Mouse (Mus musculus) cerebral cortex, adult 2 months (tissue): ENCODE measurements around the gene Aim2.

Experiments
- WGBS: fragments of 180-500 bp; shearing (Covaris S2); methylation state at CpG from one replicate; pipeline ENCODE4 v1.1.7; 2018; 5-methylcytosine and 5-hydroxymethylcytosine counted together

Gene Aim2

DNA sequence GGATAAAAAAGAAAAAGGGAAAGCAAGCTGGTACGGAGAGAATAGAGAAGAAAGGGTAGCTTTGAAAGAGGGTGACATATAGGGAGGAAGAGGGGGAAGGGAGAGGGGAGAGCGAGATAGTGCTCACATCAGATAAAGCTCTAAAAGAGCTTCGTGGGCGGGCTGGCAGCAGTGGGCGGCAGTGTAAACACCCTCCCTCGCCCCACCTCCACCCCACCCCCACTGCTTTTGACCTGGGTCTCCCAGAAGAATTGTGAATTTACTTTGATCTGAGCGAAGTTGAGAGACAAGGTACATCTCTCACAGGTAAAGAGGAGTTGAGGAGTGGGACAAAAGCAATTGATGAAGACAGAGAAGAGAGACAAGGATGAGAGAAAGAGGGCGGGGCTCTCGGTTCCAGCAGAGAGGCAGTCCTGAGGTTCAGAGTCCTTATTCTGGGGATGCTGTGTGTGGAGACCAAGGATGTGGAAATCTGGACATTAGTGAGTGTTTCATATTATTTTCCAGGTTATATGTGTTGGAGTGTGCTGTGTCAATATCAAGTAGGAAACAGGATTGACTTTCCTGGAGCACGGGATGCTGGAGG, at the start of gene Aim2:
Aim2 (plus strand) TSS at position 508 of the 586 bp plus-strand sequence.
- 30% methylated on average over 10 of the region's 10 CpGs for WGBS

DNA sequence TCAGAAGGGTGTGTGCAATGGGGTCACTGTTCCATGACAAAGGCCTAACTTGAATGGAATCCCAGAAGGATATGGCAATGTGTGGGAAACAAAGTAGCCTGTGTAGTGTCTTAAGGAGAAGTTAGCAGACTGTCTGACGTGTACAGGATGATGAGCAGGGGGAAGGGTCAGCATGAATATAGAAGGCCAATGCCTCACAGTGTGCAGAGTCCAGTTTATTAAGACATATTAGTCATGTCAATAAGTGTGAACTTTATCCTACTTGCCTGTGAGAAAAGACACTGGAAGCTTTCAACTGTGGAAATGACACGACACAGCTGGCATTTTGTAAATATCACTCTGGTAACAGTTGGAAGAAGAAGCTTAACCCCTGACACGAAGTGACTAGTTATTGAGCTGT, 47.9 kb upstream of the Aim2 start:
- WGBS, result 79% methylated on average over 3 of the region's 3 CpGs

DNA sequence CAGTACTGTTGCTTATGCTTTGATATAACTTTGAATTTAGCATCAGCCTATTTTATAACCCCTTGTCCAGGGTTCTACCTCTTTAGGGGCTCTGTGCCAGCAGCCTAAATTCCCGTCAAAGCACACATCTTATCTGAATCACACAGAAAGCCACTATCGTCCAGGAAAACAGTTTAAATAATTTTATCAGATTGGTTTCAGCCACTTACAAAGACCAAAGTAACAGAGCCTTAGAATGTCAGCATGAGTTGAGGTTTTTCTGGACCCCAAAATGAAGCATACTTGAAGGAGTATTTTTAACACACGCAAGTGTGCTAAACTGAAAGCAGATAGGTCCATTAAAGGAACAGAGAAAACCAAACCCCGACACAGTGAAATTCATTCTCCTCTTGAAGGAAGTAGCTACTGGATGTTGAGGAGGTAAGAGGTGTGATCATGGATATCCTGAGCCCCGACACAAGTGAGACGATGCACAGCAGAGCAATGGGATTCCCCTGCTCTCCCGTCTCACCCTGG, 37.1 kb upstream of the Aim2 start:
- 84% methylated on average over 7 of the region's 7 CpGs for WGBS

DNA sequence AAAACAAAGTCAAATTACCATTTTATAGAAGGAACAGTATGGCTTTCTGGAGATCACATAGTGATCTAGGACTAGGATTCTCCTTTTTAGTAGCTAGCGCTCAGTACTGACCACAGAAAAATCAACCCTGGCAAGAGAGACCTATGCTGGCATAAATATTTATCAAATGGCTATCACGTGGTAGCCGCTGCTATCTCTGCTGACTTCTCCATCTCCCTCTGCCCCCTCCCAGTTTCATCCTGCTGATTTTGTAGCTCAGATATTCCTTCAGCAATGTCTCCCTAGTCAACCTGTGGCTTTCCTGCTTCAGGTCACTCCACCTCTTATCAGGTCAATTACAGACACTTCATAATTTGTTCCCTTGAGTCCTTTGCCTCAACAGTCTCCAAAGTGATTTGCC, 35.0 kb upstream of the Aim2 start:
- WGBS, result 92% methylated on average over 3 of the region's 3 CpGs

DNA sequence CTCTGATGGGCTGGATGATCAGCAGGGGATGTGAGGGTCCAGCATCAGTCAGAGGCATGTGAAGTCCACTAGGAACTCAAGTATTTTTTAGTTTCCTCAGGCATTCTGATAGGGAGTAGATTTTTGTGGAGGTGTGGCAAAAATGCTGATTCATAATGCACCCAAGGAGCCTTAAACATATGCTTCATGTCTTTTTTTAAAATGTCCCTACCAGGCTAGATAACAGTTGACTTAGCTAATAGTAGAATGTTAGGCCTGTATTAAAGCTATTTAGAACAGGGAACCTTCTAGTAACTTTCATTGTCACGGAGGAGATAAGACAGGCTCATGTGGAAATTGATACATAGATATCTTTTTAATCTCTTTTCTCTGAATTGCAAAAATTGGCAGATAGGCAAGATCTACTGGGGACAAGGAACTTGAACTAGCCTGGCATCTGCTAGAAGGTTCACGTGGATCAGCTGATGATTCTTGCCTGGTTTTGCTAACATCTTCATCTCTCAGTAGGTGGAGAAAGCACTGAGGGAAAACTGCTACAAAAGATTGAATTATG, 32.7 kb upstream of the Aim2 start:
- WGBS, result 92% methylated on average over 2 of the region's 2 CpGs

DNA sequence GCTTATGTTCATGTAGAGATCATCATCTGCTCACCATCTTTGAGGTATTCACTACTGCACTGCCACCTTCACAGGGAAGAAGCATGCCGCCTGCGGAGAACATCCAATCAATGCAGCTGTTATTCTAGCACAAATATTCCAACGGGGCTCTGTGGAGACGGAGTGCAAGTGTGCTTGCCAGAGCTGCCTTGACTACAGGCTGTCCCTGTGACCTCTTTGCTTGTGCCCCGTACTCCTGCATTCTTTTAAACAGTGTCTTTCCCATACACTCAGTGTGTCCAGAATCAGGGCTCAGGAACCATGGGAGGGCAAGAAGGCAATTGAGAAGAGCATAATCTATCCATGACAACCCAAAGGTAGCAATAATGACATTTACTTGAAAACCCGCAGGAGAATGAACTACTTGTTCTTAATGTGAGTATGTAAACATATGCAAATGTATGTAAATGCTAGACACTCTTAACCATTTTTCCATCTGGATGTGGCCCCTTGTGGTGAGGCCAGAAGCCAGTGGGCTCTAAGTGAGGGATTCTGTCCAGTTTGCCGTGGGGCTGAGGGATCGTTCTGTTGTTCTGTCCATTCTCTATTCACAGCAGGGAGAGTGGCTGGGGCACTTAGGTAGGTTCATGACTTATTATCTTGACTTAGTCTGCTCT, 29.0 kb upstream of the Aim2 start:
- 57% methylated on average over 8 of the region's 8 CpGs for WGBS

DNA sequence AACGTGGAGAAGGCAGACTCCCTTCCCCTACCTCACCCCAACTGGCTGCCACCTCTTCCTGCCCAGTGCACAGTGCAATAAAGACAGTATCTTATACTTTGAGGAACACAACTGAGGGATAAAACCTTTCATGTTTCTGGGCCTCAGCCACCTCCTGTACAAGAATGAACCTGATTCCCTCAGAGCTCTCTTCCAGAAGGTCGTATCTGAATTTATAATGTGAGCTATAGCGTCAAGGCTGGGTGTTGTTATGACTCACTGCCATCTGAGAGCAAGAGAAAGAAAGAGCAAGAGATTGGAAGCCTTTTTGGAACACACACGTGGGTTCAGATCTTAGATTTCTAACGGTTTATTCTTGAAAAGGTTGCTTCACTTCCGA, 28.4 kb upstream of the Aim2 start:
- 49% methylated on average over 6 of the region's 6 CpGs for WGBS

DNA sequence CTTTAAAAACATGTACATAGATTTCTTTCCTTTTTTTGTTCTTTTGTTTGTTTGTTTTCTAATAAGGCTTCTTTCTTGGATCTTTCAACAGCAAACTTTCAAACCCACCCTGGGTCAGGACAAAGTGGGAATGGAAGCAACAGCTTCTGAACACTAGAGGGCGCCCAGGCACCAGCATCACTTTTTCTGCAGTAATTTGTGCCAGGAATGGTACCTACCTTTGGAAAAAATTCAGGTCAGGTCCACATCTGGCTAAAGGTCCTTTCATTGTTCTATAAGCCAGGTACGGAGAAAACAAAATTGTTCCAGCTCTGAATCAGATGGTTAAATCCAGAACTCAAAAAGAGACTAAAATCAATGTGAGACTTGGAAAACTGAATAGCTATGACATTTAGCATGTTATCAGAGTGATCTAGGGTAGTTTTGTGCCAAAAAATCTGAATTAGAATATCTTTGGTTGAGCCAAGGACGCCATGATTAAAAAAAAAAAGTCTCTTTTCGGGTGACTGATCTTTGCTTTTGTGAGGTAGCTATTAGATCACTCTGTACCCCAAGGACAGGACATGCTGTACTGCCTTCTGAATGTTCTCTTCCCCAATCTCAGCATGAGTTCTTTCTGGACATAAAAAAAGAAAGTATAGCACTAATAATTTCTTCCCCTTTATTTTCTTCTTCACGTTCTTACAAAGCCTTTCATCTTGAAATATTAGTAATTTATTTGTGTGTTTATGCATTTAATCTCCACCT, 26.7 kb upstream of the Aim2 start:
- 33% methylated on average over 5 of the region's 5 CpGs for WGBS

DNA sequence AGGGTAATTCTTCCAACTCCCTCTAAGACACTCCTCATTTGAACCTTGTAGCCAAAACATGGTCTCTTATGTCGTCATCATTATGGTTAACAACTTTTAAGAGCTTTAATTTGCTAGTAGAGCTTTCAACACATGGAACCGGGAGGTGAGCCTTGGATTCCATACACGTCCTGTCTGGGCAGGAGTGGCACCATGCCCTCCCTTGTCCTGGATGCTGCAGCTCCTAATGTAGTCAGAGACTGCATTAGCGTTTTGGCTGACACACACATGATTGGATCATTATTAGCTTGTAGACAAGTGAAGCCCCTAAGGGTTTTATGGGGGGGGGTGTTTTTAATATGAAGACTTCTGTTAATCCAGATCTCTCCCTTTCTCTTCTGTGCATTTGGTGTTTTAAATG, 25.7 kb upstream of the Aim2 start:
- WGBS, result 52% methylated on average over 4 of the region's 4 CpGs

DNA sequence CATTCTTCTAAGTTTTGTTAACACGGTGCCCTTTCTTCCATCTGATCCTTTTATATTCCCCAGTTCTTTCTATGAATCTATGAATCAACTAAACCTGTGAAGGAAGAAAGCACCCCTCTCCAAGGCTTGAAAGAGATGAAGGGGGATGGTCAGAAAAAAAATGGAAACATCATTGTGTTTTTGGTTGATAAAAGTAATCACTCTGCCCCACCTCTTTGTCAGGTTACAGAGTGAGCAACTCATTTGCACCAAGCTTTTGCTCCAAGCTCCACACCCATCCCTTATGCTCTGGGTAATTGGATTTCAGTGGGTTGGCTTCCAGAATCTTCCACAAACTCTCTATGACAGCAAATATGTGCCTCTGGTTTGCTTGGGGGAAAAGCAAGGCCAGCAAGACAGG, 25.3 kb upstream of the Aim2 start:
- 76% methylated on average over 1 of the region's 1 CpGs for WGBS

DNA sequence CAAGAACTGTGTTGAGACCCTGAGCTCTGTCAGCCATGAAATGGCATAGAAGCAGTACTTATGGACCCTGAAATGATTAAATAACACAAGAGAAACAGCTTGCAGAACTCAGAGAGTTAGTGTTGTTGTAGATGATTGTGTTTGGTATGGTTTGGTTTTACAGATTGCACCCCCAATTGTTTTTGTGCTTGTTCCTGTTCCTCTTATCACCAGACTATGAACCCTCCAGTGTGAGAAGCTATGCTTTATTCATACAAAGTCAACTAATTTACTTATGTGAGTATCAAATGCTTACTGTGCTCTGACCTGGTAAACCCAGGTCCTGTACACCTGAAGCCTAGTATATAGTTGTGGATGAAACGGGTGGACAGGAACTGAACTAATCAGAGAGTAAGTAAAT, 24.1 kb upstream of the Aim2 start:
- WGBS, result 54% methylated on average over 1 of the region's 1 CpGs

DNA sequence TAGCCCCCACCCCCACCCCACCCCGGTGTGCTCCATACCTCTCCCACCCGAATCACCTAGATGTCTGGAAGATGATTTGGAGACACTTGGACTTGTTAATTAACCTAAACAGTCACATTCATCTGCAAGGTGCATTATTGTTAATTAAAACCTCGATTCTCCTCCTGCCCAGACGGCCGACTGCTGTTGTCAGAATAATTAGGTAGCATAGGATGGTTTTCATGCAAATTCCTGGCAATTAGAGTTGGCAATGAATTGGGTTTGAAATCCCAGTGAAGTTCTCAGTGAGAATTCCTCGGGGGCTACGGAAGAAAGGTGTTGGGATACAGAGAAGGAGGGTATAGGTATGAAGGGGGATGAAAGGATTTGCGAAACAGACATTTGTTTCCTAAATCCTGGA, 22.2 kb upstream of the Aim2 start:
- WGBS, result 39% methylated on average over 8 of the region's 8 CpGs

DNA sequence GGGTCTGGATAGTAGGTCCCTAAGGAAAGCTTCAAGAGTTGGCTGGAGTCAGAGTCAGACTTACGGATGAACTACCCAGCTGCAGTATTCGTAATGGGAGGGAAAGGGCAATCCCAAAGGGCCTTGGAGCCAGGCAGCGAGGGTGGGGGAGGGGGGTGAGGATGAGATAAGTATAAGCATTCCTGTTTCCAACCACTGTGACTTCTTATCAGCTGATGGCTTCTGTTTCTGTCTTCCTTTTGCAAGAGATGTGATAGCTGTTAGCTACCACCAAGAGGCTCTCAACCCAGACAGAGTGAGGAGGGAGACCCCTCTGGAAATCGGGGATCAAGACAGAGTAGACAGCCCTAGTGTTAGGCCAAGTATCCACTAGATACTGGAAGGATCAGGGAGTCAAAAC, 21.5 kb upstream of the Aim2 start:
- WGBS, result 47% methylated on average over 4 of the region's 4 CpGs

DNA sequence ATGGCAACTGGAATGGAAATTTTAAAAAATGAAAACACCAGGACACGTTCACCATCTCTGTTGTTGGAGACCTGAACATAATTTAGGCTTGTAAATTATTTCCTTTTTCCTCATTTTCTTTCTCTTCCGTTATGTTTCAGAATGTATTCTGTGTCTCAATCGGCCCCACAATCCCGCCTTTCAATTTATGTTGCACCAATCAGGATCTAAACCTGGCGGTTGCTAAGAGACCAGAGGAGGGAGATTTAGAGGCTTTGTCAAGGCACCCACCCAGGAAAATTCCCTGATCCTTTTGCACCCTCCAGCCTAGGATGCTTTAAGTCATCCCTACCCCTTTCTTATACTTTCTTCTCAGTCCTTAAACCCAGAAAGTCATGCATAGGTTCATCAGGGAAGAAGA, 20.9 kb upstream of the Aim2 start:
- WGBS, result 47% methylated on average over 5 of the region's 5 CpGs

DNA sequence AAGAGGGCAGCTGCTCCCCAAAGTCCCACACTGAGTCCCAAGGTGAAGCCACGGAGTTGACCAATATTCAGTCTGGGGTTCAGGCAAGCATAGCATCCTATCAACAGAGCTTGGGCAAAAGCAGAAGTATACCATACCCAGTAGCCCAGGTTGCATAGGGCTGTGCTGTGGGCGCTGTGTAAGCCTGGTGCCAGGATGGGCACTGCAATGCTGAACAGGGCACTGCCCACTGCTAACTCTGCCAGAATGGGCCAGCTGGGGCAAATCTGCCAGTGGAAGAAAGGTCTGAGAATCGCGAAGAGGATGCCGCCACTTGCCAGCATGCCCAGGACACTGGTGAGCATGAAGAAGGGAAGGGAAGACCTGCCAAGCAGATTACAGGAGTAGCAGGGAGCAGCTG, 18.3 kb upstream of the Aim2 start:
- 76% methylated on average over 5 of the region's 5 CpGs for WGBS

DNA sequence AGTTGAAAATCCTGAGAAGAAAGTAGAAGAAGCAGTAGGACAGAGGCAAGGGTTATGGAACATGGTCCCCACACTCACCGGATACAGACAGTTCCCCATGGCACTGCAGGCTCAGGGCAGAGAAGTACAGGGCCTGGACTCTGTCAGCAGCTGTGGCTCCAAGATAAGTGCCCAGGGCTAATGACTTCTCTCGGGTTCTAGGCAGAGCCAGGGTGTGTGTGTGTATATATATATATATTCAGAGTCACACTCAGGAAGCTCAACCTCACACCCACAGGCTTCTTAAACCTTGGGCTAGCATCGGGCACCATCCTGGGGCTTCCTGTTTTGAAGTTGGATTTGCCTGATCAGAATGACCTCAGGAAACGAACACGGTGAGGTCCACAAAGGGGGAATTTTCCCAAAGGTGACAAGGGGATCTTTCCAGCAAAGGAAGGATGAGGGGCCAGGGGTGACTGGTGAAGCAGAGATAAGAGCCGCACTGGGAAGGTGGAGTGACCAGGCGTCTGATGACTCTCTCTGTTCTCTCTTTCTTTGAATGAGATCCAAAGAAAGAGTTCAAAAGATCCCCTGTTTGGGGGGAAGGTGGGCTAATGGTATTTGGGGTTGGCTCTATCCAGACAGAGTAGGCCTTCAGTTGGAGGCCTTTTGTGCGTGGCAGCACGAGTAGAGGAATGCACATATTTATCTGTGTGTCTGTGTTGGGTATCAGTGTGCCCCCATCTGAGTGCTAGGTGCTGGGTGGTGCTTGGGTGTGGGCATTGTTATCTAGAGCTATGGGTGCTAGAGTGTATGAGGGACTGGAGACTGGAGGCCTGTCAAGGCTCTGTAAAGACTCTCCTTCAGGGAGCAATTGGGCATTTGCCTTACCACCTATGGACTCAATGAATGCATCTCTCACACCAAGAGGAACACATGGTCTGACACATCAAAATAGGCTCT, 17.1 kb upstream of the Aim2 start, which contains the start of gene Ackr1:
Ackr1 (minus strand) TSS at position 439 of the 942 bp plus-strand sequence.
- 66% methylated on average over 9 of the region's 9 CpGs for WGBS

DNA sequence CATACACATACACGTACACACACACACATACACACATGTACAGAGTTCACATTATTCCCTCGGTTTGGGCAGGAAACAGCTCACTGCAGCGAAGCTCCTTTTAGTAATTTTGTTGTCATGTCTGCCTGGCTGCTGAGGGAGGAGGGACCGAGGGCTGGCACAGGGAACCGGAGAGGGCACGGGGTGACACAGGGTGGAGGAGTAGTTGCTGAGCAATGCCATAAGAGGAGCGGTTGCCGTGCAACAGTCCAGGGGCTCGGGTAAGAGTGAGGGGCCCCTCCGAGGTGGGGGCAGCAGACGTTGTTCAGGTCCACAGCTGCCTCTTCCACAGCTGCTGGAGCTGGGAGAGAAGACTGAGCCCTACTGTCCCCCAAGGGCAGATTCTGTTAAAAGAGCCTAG, 14.8 kb upstream of the Aim2 start:
- WGBS, result 48% methylated on average over 11 of the region's 11 CpGs

DNA sequence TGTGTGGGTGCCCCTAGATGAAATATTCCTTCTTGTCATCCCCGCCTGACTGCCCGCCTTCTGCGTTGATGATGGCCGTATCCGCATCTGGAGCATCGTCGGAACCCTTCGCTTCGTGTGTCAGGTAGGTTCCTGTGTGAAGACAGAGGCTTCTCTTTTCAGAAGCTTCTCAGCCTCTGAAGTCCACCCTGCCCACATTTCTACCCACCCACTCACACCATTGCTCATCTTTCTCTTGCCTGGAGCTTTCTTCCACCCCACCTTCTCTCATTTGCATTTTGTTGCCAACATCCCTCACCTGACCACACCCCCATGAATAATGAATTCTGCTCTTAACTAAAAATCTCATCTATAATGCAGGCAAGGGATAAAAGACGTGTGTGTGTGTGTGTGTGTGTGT, 13.7 kb upstream of the Aim2 start:
- WGBS, result 60% methylated on average over 10 of the region's 10 CpGs

DNA sequence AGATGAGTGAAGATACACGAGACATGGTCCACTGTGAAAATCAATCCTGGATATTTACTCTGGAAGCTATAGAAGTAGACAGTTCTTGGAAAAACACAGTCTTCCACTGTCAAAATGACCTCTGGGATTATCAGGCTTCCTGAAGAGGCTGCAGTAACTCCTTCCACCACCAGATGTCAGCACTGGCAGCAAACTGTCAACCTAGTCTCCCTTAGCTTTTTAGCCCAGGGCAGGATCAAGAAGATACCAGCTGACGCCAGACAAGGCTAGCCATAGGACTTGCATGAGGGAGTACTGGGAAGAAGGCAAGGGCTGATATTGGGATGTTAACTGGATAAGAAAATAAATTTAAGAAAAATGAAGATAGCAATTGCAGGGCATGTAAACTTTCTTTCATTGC, 11.1 kb upstream of the Aim2 start:
- 14% methylated on average over 2 of the region's 2 CpGs for WGBS

DNA sequence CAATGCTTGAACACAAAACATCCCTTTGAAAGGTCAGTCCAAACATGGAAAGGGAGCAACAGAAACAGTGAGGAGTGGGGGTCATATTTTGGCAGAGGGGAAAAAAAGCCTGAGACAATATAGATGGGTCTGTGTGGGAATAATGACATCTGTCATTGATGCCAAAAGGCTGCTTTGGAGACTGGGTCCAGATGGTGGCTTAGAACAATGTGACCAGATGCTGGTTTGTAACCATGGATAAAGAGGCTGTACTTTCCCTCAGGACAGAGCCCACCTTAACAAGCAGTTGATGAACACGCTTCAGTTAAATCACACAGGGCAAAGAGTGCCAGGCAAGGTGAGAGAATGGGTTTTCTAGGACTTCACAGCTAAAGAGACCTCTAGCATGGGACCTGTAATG, 8.3 kb upstream of the Aim2 start:
- WGBS, result 73% methylated on average over 1 of the region's 1 CpGs

DNA sequence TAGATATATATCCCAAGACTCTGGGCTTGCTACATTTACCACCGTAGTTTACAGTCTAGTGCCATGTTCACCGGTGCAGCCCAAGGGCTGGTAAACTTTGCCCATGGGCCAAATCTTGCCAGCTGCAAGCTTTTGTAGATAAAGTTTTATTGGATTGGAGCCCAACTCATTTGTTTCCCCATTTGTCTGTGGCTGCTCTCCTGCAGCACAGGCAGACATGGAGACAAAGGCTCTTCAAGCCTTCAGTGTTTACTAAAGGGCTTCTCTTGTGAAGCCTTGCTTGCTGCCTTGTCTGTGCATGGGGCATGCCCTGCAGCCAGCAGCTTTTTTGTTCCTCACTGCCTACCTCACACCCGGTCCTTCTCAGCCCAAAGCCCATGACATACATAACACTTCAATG, 6.7 kb upstream of the Aim2 start:
- WGBS, result 43% methylated on average over 3 of the region's 3 CpGs

DNA sequence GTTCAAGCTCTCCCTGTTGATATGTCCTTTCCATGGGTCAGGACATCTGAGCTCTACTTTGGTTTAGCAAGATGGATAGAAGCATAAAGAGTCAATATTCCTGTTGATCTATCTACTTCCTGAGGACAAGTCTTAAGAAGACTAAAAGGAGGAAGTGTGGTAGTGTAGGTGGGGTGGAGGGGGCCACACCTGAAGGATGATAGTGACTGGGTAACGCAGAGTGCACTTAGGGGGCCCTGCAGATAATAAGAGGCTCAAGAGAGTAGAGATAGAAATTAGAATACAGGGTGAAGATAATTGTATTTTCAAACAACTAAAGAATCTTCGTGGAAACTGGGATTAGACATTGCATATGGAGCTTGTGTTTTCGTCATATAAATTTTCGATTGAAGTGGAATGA, 5.6 kb upstream of the Aim2 start:
- 85% methylated on average over 4 of the region's 4 CpGs for WGBS
